Mouse (Mus musculus): ENCODE data around the gene Zswim4. TPM values are rescaled to one million over a fixed set of nuclear protein-coding genes. Genes with fewer than 3 reads are reported as not detected.

The Zswim4 gene
- polyA plus RNA-seq, 1 experiment from 2014 or later, result 22.5 TPM

- DNase-seq (ENCODE audit: low spot score), result no peak
- Histone ChIP-seq H3K9ac (ENCODE audit: low read depth, low read length) (no peak overlapping the region), H3K36me3 (ENCODE audit: control insufficient read depth, insufficient read depth, low read length) (no peaks in the 10 kb centered on the region), H3K27ac (ENCODE audit: low read depth, low read length) (peak overlapping the region; percentile 48; the same call in 1 of the 2 replicates), H3K4me1 (replicated peaks; ENCODE audit: control insufficient read depth, insufficient read depth, low read length) (no peaks in the 10 kb centered on the region; the same call in 1 of the 2 replicates), H3K9me3 (ENCODE audit: control insufficient read depth, low read length) (no peaks in the 10 kb centered on the region), H3K4me2 (replicated peaks; ENCODE audit: low read depth, low read length) (no peak overlapping the region), H3K27me3 (ENCODE audit: control insufficient read depth, insufficient read depth, low read length) (peaks cover 4% of the 10 kb centered on the region; the same call in 1 of the 2 replicates), H3K4me3 (ENCODE audit: low read depth, low read length) (no peak overlapping the region)
- 49% methylated on average over 13 of the region's 13 CpGs for WGBS
- peak; percentile 40; the same call in 1 of the 2 replicates for ATAC-seq (ENCODE audit: low FRiP score)
These were observed 44.8 kb downstream of the Zswim4 start for GRCm38 (mm10) chr8:84192023-84192422.

- Histone ChIP-seq H3K9ac (ENCODE audit: low read depth, low read length) (no peak overlapping the region), H3K27ac (ENCODE audit: low read depth, low read length) (no peak overlapping the region), H3K4me1 (replicated peaks; ENCODE audit: control insufficient read depth, insufficient read depth, low read length) (no peaks in the 10 kb centered on the region; the same call in 1 of the 2 replicates), H3K9me3 (ENCODE audit: control insufficient read depth, low read length) (no peaks in the 10 kb centered on the region), H3K36me3 (ENCODE audit: control insufficient read depth, insufficient read depth, low read length) (no peaks in the 10 kb centered on the region), H3K4me3 (ENCODE audit: low read depth, low read length) (no peak overlapping the region), H3K27me3 (ENCODE audit: control insufficient read depth, insufficient read depth, low read length) (peaks cover 4% of the 10 kb centered on the region; the same call in 1 of the 2 replicates), H3K4me2 (replicated peaks; ENCODE audit: low read depth, low read length) (no peak overlapping the region)
- no peak for ATAC-seq (ENCODE audit: low FRiP score)
- no peak for DNase-seq (ENCODE audit: low spot score)
- WGBS, result 94% methylated on average over 7 of the region's 7 CpGs
These were observed 46.5 kb downstream of the Zswim4 start for GRCm38 (mm10) chr8:84190191-84190867.

GRCm38 (mm10) chr8:84189603-84190002 lies 47.3 kb downstream of the Zswim4 start:
- H3K27me3 ChIP-seq (ENCODE audit: control insufficient read depth, insufficient read depth, low read length), result peaks cover 4% of the 10 kb centered on the region; the same call in 1 of the 2 replicates
- no peaks in the 10 kb centered on the region for H3K36me3 ChIP-seq (ENCODE audit: control insufficient read depth, insufficient read depth, low read length)
- WGBS, result 64% methylated on average over 4 of the region's 4 CpGs
- no peak overlapping the region for H3K4me2 ChIP-seq (replicated peaks; ENCODE audit: low read depth, low read length)
- no peak for DNase-seq (ENCODE audit: low spot score)
- no peaks in the 10 kb centered on the region; the same call in 1 of the 2 replicates for H3K4me1 ChIP-seq (replicated peaks; ENCODE audit: control insufficient read depth, insufficient read depth, low read length)
- no peak for ATAC-seq (ENCODE audit: low FRiP score)
- H3K9me3 ChIP-seq (ENCODE audit: control insufficient read depth, low read length), result no peaks in the 10 kb centered on the region
- H3K9ac ChIP-seq (ENCODE audit: low read depth, low read length), result no peak overlapping the region
- no peak overlapping the region for H3K27ac ChIP-seq (ENCODE audit: low read depth, low read length)
- no peak overlapping the region for H3K4me3 ChIP-seq (ENCODE audit: low read depth, low read length)

- no peak overlapping the region for H3K4me2 ChIP-seq (replicated peaks; ENCODE audit: low read depth, low read length)
These were observed 48.2 kb downstream of the Zswim4 start for GRCm38 (mm10) chr8:84188671-84189070.

GRCm38 (mm10) chr8:84187065-84187755 lies 49.6 kb downstream of the Zswim4 start:
- Histone ChIP-seq H3K36me3 (ENCODE audit: control insufficient read depth, insufficient read depth, low read length) (no peaks in the 10 kb centered on the region), H3K4me2 (replicated peaks; ENCODE audit: low read depth, low read length) (peak overlapping the region; percentile 58), H3K27me3 (ENCODE audit: control insufficient read depth, insufficient read depth, low read length) (peaks cover 2% of the 10 kb centered on the region; the same call in 1 of the 2 replicates), H3K9me3 (ENCODE audit: control insufficient read depth, low read length) (no peaks in the 10 kb centered on the region), H3K4me3 (ENCODE audit: low read depth, low read length) (peak overlapping the region; percentile 25), H3K27ac (ENCODE audit: low read depth, low read length) (no peak overlapping the region), H3K4me1 (replicated peaks; ENCODE audit: control insufficient read depth, insufficient read depth, low read length) (peaks cover 3% of the 10 kb centered on the region; the same call in 1 of the 2 replicates), H3K9ac (ENCODE audit: low read depth, low read length) (peak overlapping the region; percentile 44)
- 7% methylated on average over 21 of the region's 21 CpGs for WGBS
- ATAC-seq (ENCODE audit: low FRiP score) (no peak), DNase-seq (ENCODE audit: low spot score) (peak; percentile 78)

More at GRCm38 (mm10) chr8:84188671-84189070, 48.2 kb downstream of the Zswim4 start:
- 91% methylated on average over 10 of the region's 10 CpGs for WGBS
- Histone ChIP-seq H3K9ac (ENCODE audit: low read depth, low read length) (no peak overlapping the region), H3K36me3 (ENCODE audit: control insufficient read depth, insufficient read depth, low read length) (no peaks in the 10 kb centered on the region), H3K27ac (ENCODE audit: low read depth, low read length) (no peak overlapping the region), H3K9me3 (ENCODE audit: control insufficient read depth, low read length) (no peaks in the 10 kb centered on the region), H3K4me1 (replicated peaks; ENCODE audit: control insufficient read depth, insufficient read depth, low read length) (no peaks in the 10 kb centered on the region; the same call in 1 of the 2 replicates), H3K27me3 (ENCODE audit: control insufficient read depth, insufficient read depth, low read length) (peaks cover 4% of the 10 kb centered on the region; the same call in 1 of the 2 replicates), H3K4me3 (ENCODE audit: low read depth, low read length) (no peak overlapping the region)
- ATAC-seq (ENCODE audit: low FRiP score), result no peak
- no peak for DNase-seq (ENCODE audit: low spot score)

- H3K27ac ChIP-seq (ENCODE audit: low read depth, low read length), result no peak overlapping the region
- peaks cover 3% of the 10 kb centered on the region; the same call in 1 of the 2 replicates for H3K4me1 ChIP-seq (replicated peaks; ENCODE audit: control insufficient read depth, insufficient read depth, low read length)
- ATAC-seq (ENCODE audit: low FRiP score) (0 out of 2 replicates have a peak, but pooled peaks have one; percentile 26), DNase-seq (ENCODE audit: low spot score) (peak; percentile 88)
- H3K4me2 ChIP-seq (replicated peaks; ENCODE audit: low read depth, low read length), result peak overlapping the region; percentile 58
- peaks cover 2% of the 10 kb centered on the region; the same call in 1 of the 2 replicates for H3K27me3 ChIP-seq (ENCODE audit: control insufficient read depth, insufficient read depth, low read length)
- WGBS, result 1% methylated on average over 12 of the region's 12 CpGs
- H3K9me3 ChIP-seq (ENCODE audit: control insufficient read depth, low read length), result no peaks in the 10 kb centered on the region
- H3K4me3 ChIP-seq (ENCODE audit: low read depth, low read length), result peak overlapping the region; percentile 25
- no peaks in the 10 kb centered on the region for H3K36me3 ChIP-seq (ENCODE audit: control insufficient read depth, insufficient read depth, low read length)
- peak overlapping the region; percentile 44 for H3K9ac ChIP-seq (ENCODE audit: low read depth, low read length)
These were observed 50.3 kb downstream of the Zswim4 start for GRCm38 (mm10) chr8:84186547-84186946.

GRCm38 (mm10) chr8:84185117-84185516 lies 51.7 kb downstream of the Zswim4 start, which contains the start of gene Nanos3:
Gene Nanos3, minus strand, starts transcription at chr8:84185217.
- Histone ChIP-seq H3K4me1 (replicated peaks; ENCODE audit: control insufficient read depth, insufficient read depth, low read length) (peaks cover 15% of the 10 kb centered on the region; the same call in 1 of the 2 replicates), H3K27me3 (ENCODE audit: control insufficient read depth, insufficient read depth, low read length) (peaks cover 2% of the 10 kb centered on the region; the same call in 1 of the 2 replicates)
- no peak for DNase-seq (ENCODE audit: low spot score)

GRCm38 (mm10) chr8:84184085-84185043 lies 52.5 kb downstream of the Zswim4 start:
- peak overlapping the region; percentile 90 for H3K27ac ChIP-seq (ENCODE audit: low read depth, low read length)
- H3K4me1 ChIP-seq (replicated peaks; ENCODE audit: control insufficient read depth, insufficient read depth, low read length), result peaks cover 22% of the 10 kb centered on the region; the same call in 1 of the 2 replicates
- DNase-seq (ENCODE audit: low spot score) (peak; percentile 23), ATAC-seq (ENCODE audit: low FRiP score) (peak; percentile 1)
- H3K4me2 ChIP-seq (replicated peaks; ENCODE audit: low read depth, low read length), result peak overlapping the region; percentile 83
- H3K9me3 ChIP-seq (ENCODE audit: control insufficient read depth, low read length), result no peaks in the 10 kb centered on the region
- H3K36me3 ChIP-seq (ENCODE audit: control insufficient read depth, insufficient read depth, low read length), result no peaks in the 10 kb centered on the region
- peak overlapping the region; percentile 100 for H3K9ac ChIP-seq (ENCODE audit: low read depth, low read length)
- 20% methylated on average over 21 of the region's 21 CpGs for WGBS
- H3K4me3 ChIP-seq (ENCODE audit: low read depth, low read length), result peak overlapping the region; percentile 86
- H3K27me3 ChIP-seq (ENCODE audit: control insufficient read depth, insufficient read depth, low read length), result peaks cover 2% of the 10 kb centered on the region; the same call in 1 of the 2 replicates

More at GRCm38 (mm10) chr8:84185117-84185516, 51.7 kb downstream of the Zswim4 start, which contains the start of gene Nanos3:
- H3K4me2 ChIP-seq (replicated peaks; ENCODE audit: low read depth, low read length), result peak within 1 kb of the TSS; percentile 83
- WGBS, result 96% methylated on average over 7 of the region's 7 CpGs
- H3K27ac ChIP-seq (ENCODE audit: low read depth, low read length), result peak within 1 kb of the TSS; percentile 90
- H3K36me3 ChIP-seq (ENCODE audit: control insufficient read depth, insufficient read depth, low read length), result no peaks in the 10 kb centered on the region
- H3K4me3 ChIP-seq (ENCODE audit: low read depth, low read length), result peak within 1 kb of the TSS; percentile 86
- H3K9ac ChIP-seq (ENCODE audit: low read depth, low read length), result peak within 1 kb of the TSS; percentile 100
- no peaks in the 10 kb centered on the region for H3K9me3 ChIP-seq (ENCODE audit: control insufficient read depth, low read length)
- ATAC-seq (ENCODE audit: low FRiP score), result no peak
